Mouse (Mus musculus) G1E (cell line): Measurements from ENCODE around the gene Pheta1. TPM values are rescaled to one million over a fixed set of nuclear protein-coding genes. Genes with fewer than 3 reads are reported as not detected.

Experiments used
- ATAC-seq: 2 replicates; pipeline ENCODE4 v1.8.0; 2016; ENCODE audit warnings: mild to moderate bottlenecking; ENCODE audit not compliant: insufficient number of reproducible peaks, poor library complexity, low FRiP score, severe bottlenecking; ENCODE audit errors: extremely low read depth
- DNase-seq: peaks from one replicate; pipeline ENCODE4 v3.0.0; 2012; ENCODE audit warnings: low spot score
- H3K27me3 ChIP-seq: 2 replicates; pipeline ENCODE4 v1.6.1; 2012; ENCODE audit warnings: mild to moderate bottlenecking, low read length, inconsistent platforms; ENCODE audit not compliant: insufficient read depth
- H3K36me3 ChIP-seq: replicated peaks from 2 replicates; pipeline ENCODE3; 2012; ENCODE audit warnings: mild to moderate bottlenecking, inconsistent platforms
- H3K4me1 ChIP-seq: 2 replicates; pipeline ENCODE4 v1.6.1; 2012; ENCODE audit warnings: low read depth, low read length, inconsistent platforms, mixed read lengths; ENCODE audit not compliant: insufficient read depth
- H3K4me3 ChIP-seq: 2 replicates; pipeline ENCODE4 v1.5.1; 2012; ENCODE audit warnings: low read depth, mild to moderate bottlenecking, inconsistent platforms, low read length, moderate library complexity, mixed read lengths
- H3K9me3 ChIP-seq: replicated peaks from 2 replicates; pipeline ENCODE4 v1.6.1; 2012; ENCODE audit warnings: inconsistent platforms
- CTCF ChIP-seq: IDR thresholded peaks from 2 replicates; pipeline ENCODE4 v1.5.1; 2012; ENCODE audit warnings: low read depth, low read length, inconsistent platforms, mixed read lengths
- GATA1 ChIP-seq: IDR thresholded peaks from 2 replicates; pipeline ENCODE4 v1.6.1; 2012; ENCODE audit warnings: borderline replicate concordance, low read length, inconsistent platforms, mixed read lengths
- GATA2 ChIP-seq: IDR thresholded peaks from 2 replicates; pipeline ENCODE4 v1.6.1; 2012; ENCODE audit warnings: low read depth, low read length, inconsistent platforms, borderline replicate concordance
- POLR2AphosphoS5 ChIP-seq: IDR thresholded peaks from 2 replicates; pipeline ENCODE4 v1.6.1; 2012; ENCODE audit warnings: low read depth, low read length, inconsistent platforms; ENCODE audit not compliant: insufficient replicate concordance
- TAL1 ChIP-seq: conservative IDR thresholded peaks from 2 replicates; pipeline ENCODE4 v1.6.1; 2012; ENCODE audit warnings: low read depth, low read length, inconsistent platforms, mixed read lengths
- polyA plus RNA-seq: library from polyadenylated mRNA; stranded (reverse); fragments of >175 nt; gene quantifications from 2 replicates; pipeline ENCODE4 v1.2.3, GENCODE M21; 2012
- total RNA-seq, 2 experiments: library from RNA; stranded (forward) in 1 of 2; stranded (reverse) in 1 of 2; fragments of 200-1000 nt in 1 of 2; fragments of >200 nt in 1 of 2; fragmentation: Nextera tagmentation in 1 of 2; gene quantifications; 2 replicates each; pipeline ENCODE4 v1.2.3; 2014 to 2017

Pheta1 gene
- total and polyA plus RNA-seq, 3 experiments, result 2.6 to 13.3 (median 2.6) TPM

GRCm38 (mm10) chr5:121822786-121823505 is 25.8 kb upstream of the Pheta1 start:
- TF ChIP-seq TAL1, result no peak
- 0 out of 2 replicates have a peak, but pooled peaks have one; percentile 23 for TF ChIP-seq POLR2AphosphoS5
- ATAC-seq, result no peak
- H3K27me3 ChIP-seq, result no peaks in the 10 kb centered on the region
- no peak for DNase-seq
- no peaks in the 10 kb centered on the region for H3K9me3 ChIP-seq
- H3K4me1 ChIP-seq, result peaks cover 39% of the 10 kb centered on the region
- H3K4me3 ChIP-seq, result no peak overlapping the region
- peaks cover 100% of the 10 kb centered on the region for H3K36me3 ChIP-seq

GRCm38 (mm10) chr5:121823668-121824067 is 25.1 kb upstream of the Pheta1 start:
- Histone ChIP-seq H3K4me3 (no peak overlapping the region), H3K27me3 (no peaks in the 10 kb centered on the region), H3K9me3 (peaks cover 5% of the 10 kb centered on the region), H3K36me3 (peaks cover 100% of the 10 kb centered on the region), H3K4me1 (peaks cover 39% of the 10 kb centered on the region)
- TF ChIP-seq CTCF (no peak), TAL1 (no peak), GATA2 (no peak), GATA1 (no peak), POLR2AphosphoS5 (no peak)
- ATAC-seq (no peak), DNase-seq (no peak)

GRCm38 (mm10) chr5:121824121-121824520 is 24.7 kb upstream of the Pheta1 start:
- Histone ChIP-seq H3K9me3 (peaks cover 9% of the 10 kb centered on the region), H3K4me1 (peaks cover 39% of the 10 kb centered on the region), H3K27me3 (no peaks in the 10 kb centered on the region), H3K36me3 (peaks cover 100% of the 10 kb centered on the region), H3K4me3 (peak overlapping the region; percentile 21; the same call in 1 of the 2 replicates)
- DNase-seq (no peak), ATAC-seq (peak; percentile 63; the same call in 1 of the 2 replicates)
- no peak for TF ChIP-seq TAL1
- no peak for TF ChIP-seq GATA1

- Histone ChIP-seq H3K27me3 (no peaks in the 10 kb centered on the region), H3K4me1 (peaks cover 37% of the 10 kb centered on the region), H3K9me3 (peaks cover 10% of the 10 kb centered on the region), H3K4me3 (no peak overlapping the region), H3K36me3 (peaks cover 98% of the 10 kb centered on the region)
- no peak for ATAC-seq
- TF ChIP-seq GATA2 (no peak), TAL1 (no peak), GATA1 (no peak), CTCF (no peak), POLR2AphosphoS5 (no peak)
- DNase-seq, result no peak
These were observed 23.2 kb upstream of the Pheta1 start for GRCm38 (mm10) chr5:121825606-121826005.

- Histone ChIP-seq H3K4me1 (peaks cover 48% of the 10 kb centered on the region), H3K9me3 (peaks cover 10% of the 10 kb centered on the region), H3K36me3 (peaks cover 99% of the 10 kb centered on the region), H3K4me3 (no peak overlapping the region), H3K27me3 (no peaks in the 10 kb centered on the region)
- ATAC-seq (no peak), DNase-seq (no peak)
- TF ChIP-seq GATA1 (no peak), GATA2 (no peak), POLR2AphosphoS5 (no peak), CTCF (no peak), TAL1 (no peak)
These were observed 20.9 kb upstream of the Pheta1 start for GRCm38 (mm10) chr5:121827876-121828275.

- no peaks in the 10 kb centered on the region for H3K27me3 ChIP-seq
- DNase-seq (no peak), ATAC-seq (no peak)
- H3K4me3 ChIP-seq, result no peak overlapping the region
- H3K36me3 ChIP-seq, result peaks cover 98% of the 10 kb centered on the region
- H3K4me1 ChIP-seq, result peaks cover 48% of the 10 kb centered on the region
- peaks cover 10% of the 10 kb centered on the region for H3K9me3 ChIP-seq
- TF ChIP-seq TAL1 (no peak), POLR2AphosphoS5 (no peak), GATA1 (no peak), CTCF (no peak), GATA2 (no peak)
These were observed 20.0 kb upstream of the Pheta1 start for GRCm38 (mm10) chr5:121828491-121829432.
